Comparison of ENCODE assay signal across 8 mouse cellular contexts in genomic region chr9:109055271-109056030, GRCm38 (mm10). TPM values are rescaled to one million over a fixed set of nuclear protein-coding genes. Genes with fewer than 3 reads are reported as not detected.
DNase-seq lines count a peak whose midpoint lies in the region; ATAC-seq lines count a peak whose summit lies in the region.

No protein-coding gene starts in this region.

- peak overlapping the region; percentile 59 for H3K9ac ChIP-seq in kidney, embryonic 16.5 days (replicated peaks; ENCODE audit: low read length)
- peak overlapping the region; percentile 43; the same call in 1 of the 2 replicates for H3K9ac ChIP-seq in midbrain, embryonic 12.5 days (replicated peaks)

- peak overlapping the region; percentile 41 for H3K4me3 ChIP-seq in kidney, embryonic 16.5 days (ENCODE audit: low read length)
- H3K4me3 ChIP-seq in hindbrain, embryonic 10.5 days: peak overlapping the region; percentile 30
- peak overlapping the region; percentile 30 for H3K4me3 ChIP-seq in midbrain, embryonic 12.5 days

- peak overlapping the region; percentile 79 for H3K27ac ChIP-seq in kidney, embryonic 16.5 days (ENCODE audit: low read length)
- H3K27ac ChIP-seq in hindbrain, embryonic 10.5 days: peak overlapping the region; percentile 81
- H3K27ac ChIP-seq in midbrain, embryonic 12.5 days (replicated peaks): no peak overlapping the region

- H3K9me3 ChIP-seq in kidney, embryonic 16.5 days (ENCODE audit: low read length): no peaks in the 10 kb centered on the region
- no peaks in the 10 kb centered on the region for H3K9me3 ChIP-seq in hindbrain, embryonic 10.5 days
- no peaks in the 10 kb centered on the region for H3K9me3 ChIP-seq in midbrain, embryonic 12.5 days

- H3K4me2 ChIP-seq in kidney, embryonic 16.5 days (replicated peaks; ENCODE audit: low read depth, low read length): peak overlapping the region; percentile 52
- peak overlapping the region; percentile 39 for H3K4me2 ChIP-seq in midbrain, embryonic 12.5 days (replicated peaks)

- WGBS in kidney, embryonic 16.5 days: 89% methylated on average over 12 of the region's 12 CpGs
- 90% methylated on average over 12 of the region's 12 CpGs for WGBS in hindbrain, embryonic 10.5 days
- 95% methylated on average over 12 of the region's 12 CpGs for WGBS in midbrain, embryonic 12.5 days

- no peaks in the 10 kb centered on the region for H3K27me3 ChIP-seq in kidney, embryonic 16.5 days (ENCODE audit: insufficient read depth, low read length)
- no peaks in the 10 kb centered on the region for H3K27me3 ChIP-seq in hindbrain, embryonic 10.5 days (ENCODE audit: insufficient read depth, poor library complexity, severe bottlenecking)
- H3K27me3 ChIP-seq in midbrain, embryonic 12.5 days: no peaks in the 10 kb centered on the region

- peaks cover 38% of the 10 kb centered on the region for H3K36me3 ChIP-seq in kidney, embryonic 16.5 days (ENCODE audit: insufficient read depth, low read length)
- H3K36me3 ChIP-seq in hindbrain, embryonic 10.5 days: peaks cover 50% of the 10 kb centered on the region
- H3K36me3 ChIP-seq in midbrain, embryonic 12.5 days: peaks cover 31% of the 10 kb centered on the region

- DNase-seq in kidney, adult 8-10 months: no peak
- peak; percentile 52 for DNase-seq in brain, adult 2 months (ENCODE audit: low read depth, low spot score)
- DNase-seq in hindbrain, embryonic 10.5 days (ENCODE audit: low spot score): no peak
- DNase-seq in embryo, embryonic 10 days (ENCODE audit: low spot score): no peak
- no peak for DNase-seq in adipocyte (ENCODE audit: low spot score)
- DNase-seq in urinary bladder, postnatal 36 days (ENCODE audit: low spot score in 2 of 2): no peak

- peaks cover 18% of the 10 kb centered on the region for H3K4me1 ChIP-seq in kidney, embryonic 16.5 days (ENCODE audit: insufficient read depth, low read length)
- H3K4me1 ChIP-seq in hindbrain, embryonic 10.5 days (replicated peaks): peaks cover 33% of the 10 kb centered on the region
- peaks cover 22% of the 10 kb centered on the region for H3K4me1 ChIP-seq in midbrain, embryonic 12.5 days

- ATAC-seq in kidney, embryonic 16.5 days (ENCODE audit: low FRiP score, low TSS enrichment): no peak
- no peak for ATAC-seq in midbrain, embryonic 12.5 days (ENCODE audit: low FRiP score, low read depth)

RNA-seq across cellular contexts. Expression of gene Trex1, which starts 4.1 kb away (rescaled TPM):
- polyA plus RNA-seq in kidney, embryonic 16.5 days (2015; fragmentation: Nextera tagmentation; extraction: Ambion mirVana): 13.6 and 16.6 TPM in 2 replicates
- polyA plus RNA-seq in hindbrain, embryonic 10.5 days (2016; fragmentation: Nextera tagmentation; extraction: Ambion mirVana): 8.1 and 11.3 TPM in 2 replicates
- polyA plus RNA-seq in midbrain, embryonic 12.5 days (2016; fragmentation: Nextera tagmentation; extraction: Ambion mirVana): 11.5 TPM in 2 replicates

RNA-seq across cellular contexts. Expression of gene Shisa5, which starts 17.1 kb away (rescaled TPM):
- 104 and 110 TPM in 2 replicates for polyA plus RNA-seq in kidney, embryonic 16.5 days (2015; fragmentation: Nextera tagmentation; extraction: Ambion mirVana)
- polyA plus RNA-seq in hindbrain, embryonic 10.5 days (2016; fragmentation: Nextera tagmentation; extraction: Ambion mirVana): 38.8 and 43.6 TPM in 2 replicates
- polyA plus RNA-seq in midbrain, embryonic 12.5 days (2016; fragmentation: Nextera tagmentation; extraction: Ambion mirVana): 38.3 and 42.4 TPM in 2 replicates

RNA-seq across cellular contexts. Expression of gene Atrip, which starts 18.5 kb away (rescaled TPM):
- polyA plus RNA-seq in kidney, embryonic 16.5 days (2015; fragmentation: Nextera tagmentation; extraction: Ambion mirVana): 26.7 and 30.7 TPM in 2 replicates
- polyA plus RNA-seq in hindbrain, embryonic 10.5 days (2016; fragmentation: Nextera tagmentation; extraction: Ambion mirVana): 30.5 and 32.1 TPM in 2 replicates
- 31.3 and 32.0 TPM in 2 replicates for polyA plus RNA-seq in midbrain, embryonic 12.5 days (2016; fragmentation: Nextera tagmentation; extraction: Ambion mirVana)

RNA-seq across cellular contexts. Expression of gene Ccdc51, which starts 26.8 kb away (rescaled TPM):
- polyA plus RNA-seq in kidney, embryonic 16.5 days (2015; fragmentation: Nextera tagmentation; extraction: Ambion mirVana): 16.5 and 16.8 TPM in 2 replicates
- 14.4 and 16.1 TPM in 2 replicates for polyA plus RNA-seq in hindbrain, embryonic 10.5 days (2016; fragmentation: Nextera tagmentation; extraction: Ambion mirVana)
- polyA plus RNA-seq in midbrain, embryonic 12.5 days (2016; fragmentation: Nextera tagmentation; extraction: Ambion mirVana): 12.9 and 15.7 TPM in 2 replicates

RNA-seq across cellular contexts. Expression of gene Tma7, which starts 26.9 kb away (rescaled TPM):
- 494 and 537 TPM in 2 replicates for polyA plus RNA-seq in kidney, embryonic 16.5 days (2015; fragmentation: Nextera tagmentation; extraction: Ambion mirVana)
- 758 and 785 TPM in 2 replicates for polyA plus RNA-seq in hindbrain, embryonic 10.5 days (2016; fragmentation: Nextera tagmentation; extraction: Ambion mirVana)
- polyA plus RNA-seq in midbrain, embryonic 12.5 days (2016; fragmentation: Nextera tagmentation; extraction: Ambion mirVana): 729 and 743 TPM in 2 replicates
